Mouse (Mus musculus) left cerebral cortex, adult 9 months (tissue): ENCODE data around the gene Gm45062.

ENCODE experiments used
- DNase-seq, 2 experiments: peaks; one replicate each; pipeline ENCODE4 v3.0.0; 2022; ENCODE audit warnings: low spot score in 2 of 2

Gm45062 gene

GRCm38 (mm10) chr6:8415823-8416222 is 156.6 kb downstream of the Gm45062 start:
- no peak for DNase-seq

- DNase-seq: no peak
Observed at GRCm38 (mm10) chr6:8416802-8417569, 157.7 kb downstream of the Gm45062 start.

- DNase-seq: no peak
Observed at GRCm38 (mm10) chr6:8419485-8420186, 160.4 kb downstream of the Gm45062 start.

- no peak for DNase-seq
Observed at GRCm38 (mm10) chr6:8420187-8420503, 160.9 kb downstream of the Gm45062 start.

GRCm38 (mm10) chr6:8421421-8421820 is 162.2 kb downstream of the Gm45062 start:
- no peak for DNase-seq

GRCm38 (mm10) chr6:8421959-8422581 is 162.8 kb downstream of the Gm45062 start:
- DNase-seq: peak in 1 of 2 experiments; percentile 37

GRCm38 (mm10) chr6:8423142-8423541 is 163.9 kb downstream of the Gm45062 start:
- DNase-seq: no peak

- no peak for DNase-seq
Observed at GRCm38 (mm10) chr6:8427692-8428091, 168.4 kb downstream of the Gm45062 start.

- DNase-seq: no peak
Observed at GRCm38 (mm10) chr6:8430610-8431234, 171.5 kb downstream of the Gm45062 start.

- DNase-seq: no peak
Observed at GRCm38 (mm10) chr6:8433179-8433578, 173.9 kb downstream of the Gm45062 start.

GRCm38 (mm10) chr6:8437937-8438336 is 178.7 kb downstream of the Gm45062 start:
- no peak for DNase-seq

- DNase-seq: no peak
Observed at GRCm38 (mm10) chr6:8441814-8442213, 182.6 kb downstream of the Gm45062 start.

GRCm38 (mm10) chr6:8446786-8447185 is 187.5 kb downstream of the Gm45062 start:
- peak; percentile 42 to 64 for DNase-seq

GRCm38 (mm10) chr6:8455599-8455998 is 196.3 kb downstream of the Gm45062 start:
- no peak for DNase-seq

- no peak for DNase-seq
Observed at GRCm38 (mm10) chr6:8458596-8458995, 199.3 kb downstream of the Gm45062 start.

- no peak for DNase-seq
Observed at GRCm38 (mm10) chr6:8462447-8462846, 203.2 kb downstream of the Gm45062 start.

GRCm38 (mm10) chr6:8465388-8465787 is 206.1 kb downstream of the Gm45062 start:
- DNase-seq: no peak

GRCm38 (mm10) chr6:8465985-8466384 is 206.7 kb downstream of the Gm45062 start:
- DNase-seq: no peak

GRCm38 (mm10) chr6:8467667-8468337 is 208.6 kb downstream of the Gm45062 start:
- DNase-seq: no peak

- no peak for DNase-seq
Observed at GRCm38 (mm10) chr6:8469918-8470317, 210.7 kb downstream of the Gm45062 start.

- no peak for DNase-seq
Observed at GRCm38 (mm10) chr6:8472125-8472524, 212.9 kb downstream of the Gm45062 start.

GRCm38 (mm10) chr6:8472915-8473314 is 213.7 kb downstream of the Gm45062 start:
- DNase-seq: no peak
